Mouse (Mus musculus): ENCODE data around the gene Phf19. TPM values are rescaled to one million over a fixed set of nuclear protein-coding genes. Genes with fewer than 3 reads are reported as not detected.

Phf19 gene
- 4.3 and 5.0 TPM in 2 replicates for total RNA-seq (2021)
- long read RNA-seq, experiment 1, partial matches to known transcripts = 9 of 10 reads
- long read RNA-seq, experiment 1, other reads (novel, unspliced or antisense) = 0 of 10 reads
- long read RNA-seq, experiment 2, partial matches to known transcripts = 1 of 3 reads
- long read RNA-seq, experiment 2, other reads (novel, unspliced or antisense) = 1 of 3 reads

GRCm38 (mm10) chr2:34913218-34914068 is at the start of gene Phf19:
TSS of gene Phf19 (minus strand) at chr2:34914026.
- peak; percentile 72 for DNase-seq

GRCm38 (mm10) chr2:34963371-34963956 is 49.6 kb upstream of the Phf19 start:
- peak; percentile 17 for DNase-seq

GRCm38 (mm10) chr2:34962893-34963292 is 49.1 kb upstream of the Phf19 start:
- DNase-seq = no peak

GRCm38 (mm10) chr2:34962211-34962610 is 48.4 kb upstream of the Phf19 start:
- no peak for DNase-seq

- DNase-seq = peak; percentile 75
These were observed 47.7 kb upstream of the Phf19 start, which contains the start of gene Traf1 for GRCm38 (mm10) chr2:34961481-34962036. TSS of gene Traf1 (minus strand) at chr2:34961772.

- DNase-seq = no peak
These were observed 47.1 kb upstream of the Phf19 start for GRCm38 (mm10) chr2:34960966-34961365.

- no peak for DNase-seq
These were observed 46.6 kb upstream of the Phf19 start for GRCm38 (mm10) chr2:34960466-34960865.

- DNase-seq = no peak
These were observed 44.8 kb upstream of the Phf19 start for GRCm38 (mm10) chr2:34958582-34958981.

GRCm38 (mm10) chr2:34958036-34958435 is 44.2 kb upstream of the Phf19 start:
- no peak for DNase-seq

GRCm38 (mm10) chr2:34957405-34957804 is 43.6 kb upstream of the Phf19 start:
- DNase-seq = no peak

- no peak for DNase-seq
These were observed 43.1 kb upstream of the Phf19 start for GRCm38 (mm10) chr2:34956941-34957340.

GRCm38 (mm10) chr2:34954344-34954743 is 40.5 kb upstream of the Phf19 start:
- no peak for DNase-seq

- DNase-seq = no peak
These were observed 39.8 kb upstream of the Phf19 start for GRCm38 (mm10) chr2:34953547-34954116.

GRCm38 (mm10) chr2:34953018-34953417 is 39.2 kb upstream of the Phf19 start:
- no peak for DNase-seq

- no peak for DNase-seq
These were observed 37.6 kb upstream of the Phf19 start for GRCm38 (mm10) chr2:34951469-34951868.

- no peak for DNase-seq
These were observed 34.8 kb upstream of the Phf19 start for GRCm38 (mm10) chr2:34948622-34949021.

GRCm38 (mm10) chr2:34946046-34946445 is 32.2 kb upstream of the Phf19 start:
- DNase-seq = no peak

GRCm38 (mm10) chr2:34945580-34945979 is 31.8 kb upstream of the Phf19 start:
- no peak for DNase-seq

GRCm38 (mm10) chr2:34944761-34945160 is 30.9 kb upstream of the Phf19 start:
- DNase-seq = peak; percentile 80

GRCm38 (mm10) chr2:34943556-34944120 is 29.8 kb upstream of the Phf19 start:
- no peak for DNase-seq

- no peak for DNase-seq
These were observed 27.3 kb upstream of the Phf19 start for GRCm38 (mm10) chr2:34941061-34941675.

- DNase-seq = no peak
These were observed 26.4 kb upstream of the Phf19 start for GRCm38 (mm10) chr2:34940246-34940645.
